Mouse (Mus musculus) bone marrow macrophage, adult 2 months (primary cell): ENCODE results near the gene Rnf11. TPM values are rescaled to one million over a fixed set of nuclear protein-coding genes. Genes with fewer than 3 reads are reported as not detected.

ENCODE experiments used
- H3K27ac ChIP-seq: 2 replicates; pipeline ENCODE4 v1.5.1; 2012; ENCODE audit warnings: low read depth, low read length; ENCODE audit not compliant: insufficient read depth
- H3K4me1 ChIP-seq: 2 replicates; pipeline ENCODE4 v1.6.1; 2012; ENCODE audit warnings: low read length; ENCODE audit not compliant: control insufficient read depth, insufficient read depth
- H3K4me3 ChIP-seq: 2 replicates; pipeline ENCODE4 v1.5.1; 2012; ENCODE audit warnings: mild to moderate bottlenecking, low read length, moderate library complexity; ENCODE audit not compliant: insufficient read depth
- CTCF ChIP-seq: IDR thresholded peaks from 2 replicates; pipeline ENCODE4 v1.5.1; 2012; ENCODE audit warnings: low read depth, mild to moderate bottlenecking, low read length, moderate library complexity
- POLR2A ChIP-seq: IDR thresholded peaks from 2 replicates; pipeline ENCODE4 v1.6.1; 2012; ENCODE audit warnings: mild to moderate bottlenecking, low read depth, low read length, borderline replicate concordance
- polyA plus RNA-seq: library from polyadenylated mRNA; stranded (reverse); fragments of >200 nt; gene quantifications from 2 replicates; pipeline ENCODE4 v1.2.4, GENCODE M21; 2012; ENCODE audit not compliant: missing spikeins, insufficient read depth, insufficient read length

Gene Rnf11
- polyA plus RNA-seq, 1 experiment = 47.8 TPM

- peaks cover 31% of the 10 kb centered on the region for H3K4me1 ChIP-seq
- H3K27ac ChIP-seq = no peak overlapping the region
- no peak overlapping the region for H3K4me3 ChIP-seq
- TF ChIP-seq POLR2A (no peak), CTCF (no peak)
Measured at GRCm38 (mm10) chr4:109419017-109419416, 65.5 kb downstream of the Rnf11 start.

DNA sequence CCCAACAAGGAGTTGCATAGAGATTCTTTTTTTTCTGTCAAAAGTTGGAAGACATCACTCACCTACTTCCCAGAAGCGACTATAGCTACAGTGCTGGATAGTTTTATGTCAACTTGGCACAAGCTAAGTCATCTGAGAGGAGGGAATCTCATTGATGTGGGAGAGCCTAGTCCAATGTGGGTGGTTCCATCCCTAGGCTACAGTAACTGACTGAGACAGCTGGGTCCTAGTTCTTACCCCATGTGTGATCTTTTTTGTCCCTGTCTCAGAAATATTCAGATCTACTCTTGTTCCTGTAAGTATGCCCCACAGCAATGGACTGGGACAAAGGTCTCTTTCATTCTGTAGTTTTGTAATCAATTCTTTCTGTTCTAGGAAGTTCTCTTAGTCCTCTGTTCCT is 66.5 kb downstream of the Rnf11 start:
- H3K4me1 ChIP-seq = peaks cover 31% of the 10 kb centered on the region
- H3K27ac ChIP-seq = no peak overlapping the region
- no peak for TF ChIP-seq CTCF
- no peak for TF ChIP-seq POLR2A
- no peak overlapping the region for H3K4me3 ChIP-seq

DNA sequence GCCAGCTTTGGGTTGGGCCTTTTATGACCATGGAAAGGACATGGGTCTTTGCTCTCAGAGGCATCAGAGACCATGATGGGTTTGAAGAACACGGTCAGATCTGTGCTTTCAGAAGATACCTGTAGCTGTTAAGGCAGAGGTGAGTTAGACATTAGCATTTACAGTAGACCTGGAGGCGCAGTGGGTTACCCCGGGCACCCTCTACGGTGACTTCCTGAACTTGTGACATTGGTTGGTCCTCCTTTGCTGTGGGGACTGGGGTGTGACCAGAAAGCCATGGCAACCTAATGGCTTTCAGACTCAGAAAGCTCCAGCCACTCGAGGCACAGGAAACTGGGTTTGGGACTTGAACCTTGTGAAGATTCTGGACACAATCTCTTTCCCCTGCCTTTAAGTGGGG is 72.3 kb downstream of the Rnf11 start:
- H3K4me3 ChIP-seq = no peak overlapping the region
- H3K27ac ChIP-seq = no peak overlapping the region
- no peak for TF ChIP-seq POLR2A
- TF ChIP-seq CTCF = no peak
- H3K4me1 ChIP-seq = peaks cover 6% of the 10 kb centered on the region; the same call in 1 of the 2 replicates

DNA sequence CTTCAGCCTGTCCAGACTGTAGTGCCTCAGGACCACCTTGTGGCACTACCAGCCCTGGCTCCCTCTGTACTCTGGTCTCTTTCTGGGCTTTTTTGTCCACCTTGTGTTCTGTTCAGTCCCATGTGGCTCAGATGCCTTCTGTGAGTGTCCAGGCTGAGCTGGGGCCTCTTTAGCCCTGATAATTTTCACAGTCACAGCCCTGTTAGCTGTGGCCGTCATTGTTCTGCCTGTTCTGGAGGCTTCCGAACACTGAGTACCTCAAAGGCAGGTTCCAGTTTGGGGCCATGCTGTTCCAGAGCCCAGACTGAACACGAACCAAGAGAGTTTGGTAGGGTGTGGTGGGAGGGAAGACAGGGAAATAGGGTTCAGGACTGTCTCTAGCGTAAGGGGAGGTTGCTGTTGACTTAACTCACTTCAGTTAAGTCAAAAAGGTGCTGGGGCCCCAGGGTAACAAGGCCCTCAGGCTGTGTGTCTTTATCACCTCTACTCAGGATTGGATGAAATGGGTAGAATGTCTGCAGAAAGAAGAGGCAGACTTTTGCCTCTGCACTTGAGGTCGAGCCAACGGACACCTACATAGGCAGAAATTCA is 73.1 kb downstream of the Rnf11 start:
- no peak for TF ChIP-seq POLR2A
- no peak for TF ChIP-seq CTCF
- H3K27ac ChIP-seq = no peak overlapping the region
- H3K4me1 ChIP-seq = peaks cover 7% of the 10 kb centered on the region; the same call in 1 of the 2 replicates

GRCm38 (mm10) chr4:109410681-109411376 is 73.7 kb downstream of the Rnf11 start:
- Histone ChIP-seq H3K4me3 (no peak overlapping the region), H3K4me1 (peaks cover 7% of the 10 kb centered on the region; the same call in 1 of the 2 replicates), H3K27ac (no peak overlapping the region)
- TF ChIP-seq POLR2A (no peak), CTCF (no peak)

More for the DNA sequence above, 73.1 kb downstream of the Rnf11 start:
- no peak overlapping the region for H3K4me3 ChIP-seq

GRCm38 (mm10) chr4:109407701-109408485 is 76.6 kb downstream of the Rnf11 start:
- peaks cover 17% of the 10 kb centered on the region for H3K4me1 ChIP-seq

GRCm38 (mm10) chr4:109407176-109407520 is 77.4 kb downstream of the Rnf11 start:
- H3K4me1 ChIP-seq = peaks cover 17% of the 10 kb centered on the region
- peak overlapping the region; percentile 79 for H3K4me3 ChIP-seq
- H3K27ac ChIP-seq = no peak overlapping the region

More at GRCm38 (mm10) chr4:109407701-109408485, 76.6 kb downstream of the Rnf11 start:
- Histone ChIP-seq H3K4me3 (peak overlapping the region; percentile 79; the same call in 1 of the 2 replicates), H3K27ac (no peak overlapping the region)
- no peak for TF ChIP-seq POLR2A
- TF ChIP-seq CTCF = no peak

GRCm38 (mm10) chr4:109406486-109407175 is 77.9 kb downstream of the Rnf11 start, which contains the start of gene Ttc39a:
Gene Ttc39a, plus strand, starts transcription at chr4:109406623.
- Histone ChIP-seq H3K4me1 (peaks cover 17% of the 10 kb centered on the region), H3K27ac (peak within 1 kb of the TSS; percentile 79), H3K4me3 (peak within 1 kb of the TSS; percentile 79)
- TF ChIP-seq CTCF (no peak), POLR2A (no peak)

More at GRCm38 (mm10) chr4:109407176-109407520, 77.4 kb downstream of the Rnf11 start:
- TF ChIP-seq CTCF (no peak), POLR2A (no peak)

DNA sequence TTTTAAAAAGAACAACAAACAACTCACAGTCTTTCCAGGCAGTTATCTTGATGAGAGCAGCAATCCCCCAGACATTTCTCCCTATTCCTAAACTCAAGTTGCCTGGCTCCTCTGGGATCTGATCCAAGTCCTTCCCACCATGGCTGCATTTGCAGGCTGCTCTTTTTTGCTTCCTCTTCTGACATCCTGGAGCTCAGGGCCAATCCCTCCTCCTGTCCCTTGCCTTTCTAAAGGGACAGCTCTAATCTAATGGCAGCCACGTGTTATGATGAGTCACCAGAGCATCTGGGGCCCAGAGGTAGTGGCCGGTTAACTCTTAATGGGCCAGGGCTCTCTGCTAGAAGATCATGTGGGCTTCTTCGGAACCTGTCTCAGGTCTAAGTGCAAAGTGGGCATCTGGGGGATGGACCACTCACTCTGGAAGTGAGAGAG is 78.5 kb downstream of the Rnf11 start:
- H3K4me3 ChIP-seq = peak overlapping the region; percentile 79
- TF ChIP-seq POLR2A (no peak), CTCF (no peak)
- peak overlapping the region; percentile 79 for H3K27ac ChIP-seq
- peaks cover 17% of the 10 kb centered on the region for H3K4me1 ChIP-seq
